Mouse (Mus musculus) cerebellum, adult (tissue): ENCODE results near the gene Spin1.
"Not testable (repeated sequence)": the region's sequence is repeated elsewhere in the genome, so short reads cannot be mapped to it uniquely, and the experiment has no call there.

Experiments used
- ATAC-seq: cut with Nextera tagmentation; 2 replicates; pipeline ENCODE4 v1.9.2; 2017; ENCODE audit warnings: mild to moderate bottlenecking, moderate library complexity, mixed read lengths; ENCODE audit not compliant: insufficient number of reproducible peaks, low FRiP score, low TSS enrichment

Spin1 gene

GRCm38 (mm10) chr13:51094323-51095195, 6.1 kb upstream of the Spin1 start:
- ATAC-seq = no peak

GRCm38 (mm10) chr13:51095196-51095715, 5.4 kb upstream of the Spin1 start:
- ATAC-seq = no peak

- ATAC-seq = no peak
Observed at GRCm38 (mm10) chr13:51096644-51097043, 4.0 kb upstream of the Spin1 start.

- ATAC-seq = peak; percentile 37
Observed at GRCm38 (mm10) chr13:51099560-51100232, 984 bp upstream of the Spin1 start.

- no peak; the same call in 1 of the 2 replicates for ATAC-seq
Observed at GRCm38 (mm10) chr13:51101016-51101776, 516 bp downstream of the Spin1 start.

DNA sequence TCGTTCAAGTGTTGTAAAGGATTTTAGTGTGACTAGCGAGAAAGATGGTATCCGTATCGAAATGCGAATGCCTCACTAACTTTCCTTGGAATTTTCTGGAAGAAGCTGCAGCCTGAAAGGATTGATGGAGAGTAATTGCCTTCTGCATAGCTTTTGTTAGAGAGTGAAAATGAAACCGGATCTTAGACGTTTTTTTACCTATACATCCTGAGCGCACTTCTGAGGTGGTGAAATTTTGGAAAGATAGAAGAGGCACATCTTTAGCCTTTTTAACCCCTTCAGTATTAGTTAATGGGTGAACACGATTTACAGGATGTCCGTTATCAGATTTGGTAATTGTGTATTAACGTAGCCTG, 1.1 kb downstream of the Spin1 start:
- ATAC-seq = no peak

DNA sequence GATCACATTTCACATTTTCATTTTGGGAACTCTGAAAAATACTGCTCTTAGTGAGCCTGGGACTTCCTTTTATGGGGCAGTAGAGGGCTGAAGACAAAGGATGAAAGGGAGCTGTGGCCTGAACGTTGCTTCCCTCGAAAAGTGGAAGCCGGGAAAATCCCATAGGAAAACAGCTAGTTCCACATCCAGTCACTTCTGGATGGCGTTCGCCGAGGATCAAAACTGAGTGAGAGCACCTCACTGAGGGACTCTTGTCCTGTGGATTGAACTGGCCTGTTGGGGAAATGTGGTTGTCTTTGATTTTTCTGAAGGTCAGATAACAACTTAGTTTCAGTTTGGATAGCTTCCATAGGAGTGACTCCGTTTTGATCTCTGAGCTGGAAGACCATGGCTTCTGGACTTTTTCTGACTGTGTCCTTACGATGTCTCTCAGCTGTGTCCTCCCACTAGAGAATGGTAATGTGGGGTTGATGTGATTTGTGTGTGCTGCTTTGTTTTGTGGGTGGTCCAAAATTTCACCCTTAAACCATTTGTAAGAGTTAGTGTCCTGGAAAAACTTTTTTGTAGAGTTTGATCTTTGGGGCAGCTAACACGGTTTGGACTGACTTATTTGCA, 2.5 kb downstream of the Spin1 start:
- ATAC-seq = no peak

- ATAC-seq = no peak
Observed at GRCm38 (mm10) chr13:51103861-51104650, 3.4 kb downstream of the Spin1 start.

- ATAC-seq = no peak
Observed at GRCm38 (mm10) chr13:51105861-51106655, 5.4 kb downstream of the Spin1 start.

- ATAC-seq = no peak
Observed at GRCm38 (mm10) chr13:51106816-51107215, 6.1 kb downstream of the Spin1 start.

GRCm38 (mm10) chr13:51109517-51109916, 8.8 kb downstream of the Spin1 start:
- no peak for ATAC-seq

- ATAC-seq = not testable (repeated sequence)
Observed at GRCm38 (mm10) chr13:51114398-51114797, 13.7 kb downstream of the Spin1 start.

DNA sequence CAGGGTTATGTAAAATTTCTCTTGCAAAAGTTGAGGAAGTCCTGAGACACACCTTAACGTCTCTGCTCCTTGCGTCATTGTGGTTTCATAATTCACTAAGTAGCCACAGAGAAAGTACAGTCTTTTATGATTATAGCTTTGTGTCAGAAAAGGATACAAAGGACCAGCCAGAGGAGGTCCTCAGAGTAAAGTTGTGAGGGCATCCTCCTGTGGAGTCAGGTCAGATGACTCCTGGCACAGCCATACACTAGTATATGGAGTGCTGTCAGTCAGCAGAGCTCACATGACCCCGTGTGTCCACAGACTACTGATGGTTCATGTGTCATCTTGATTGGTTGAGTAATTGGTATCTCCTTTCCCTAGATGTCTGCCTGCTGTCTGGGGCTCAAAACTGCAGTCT, 15.1 kb downstream of the Spin1 start:
- ATAC-seq = no peak

DNA sequence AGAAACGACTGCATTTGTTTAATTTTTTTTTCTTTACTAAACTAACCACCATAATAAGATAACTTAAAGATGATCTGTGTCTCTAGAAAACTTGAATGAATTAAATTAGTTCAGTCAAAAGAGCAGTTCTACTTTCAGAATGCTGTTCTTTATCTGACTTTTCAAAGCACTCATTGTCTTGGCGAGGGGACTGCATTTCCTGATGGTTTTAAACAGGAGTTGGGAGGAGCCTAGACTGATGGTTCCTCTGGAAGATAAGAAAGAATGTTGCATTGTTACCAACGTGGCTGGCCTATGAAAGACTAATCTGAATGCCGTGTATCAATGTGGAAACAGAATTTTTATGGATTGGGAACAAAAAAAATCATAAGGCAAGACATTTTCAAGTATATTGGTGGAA, 20.1 kb downstream of the Spin1 start:
- no peak for ATAC-seq

DNA sequence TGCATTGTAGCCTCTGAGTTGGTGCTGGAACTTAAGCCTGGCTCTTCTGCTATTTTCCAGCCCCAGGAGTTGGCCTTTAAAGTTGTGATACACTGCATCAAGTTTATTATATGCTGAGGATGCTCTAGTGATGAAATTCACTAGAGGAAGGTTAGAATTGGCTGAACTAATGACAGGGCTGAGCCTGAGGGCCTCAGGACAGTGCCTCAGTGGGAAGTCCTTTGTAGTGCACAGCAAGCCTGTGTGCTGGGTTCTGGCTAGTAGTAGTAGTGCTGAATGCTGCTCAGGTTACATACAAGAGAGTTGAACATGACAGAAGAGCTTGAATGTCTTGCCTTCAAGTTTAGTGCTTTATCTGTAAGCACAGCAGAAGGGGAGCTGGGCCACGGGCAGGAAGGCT, 21.3 kb downstream of the Spin1 start:
- ATAC-seq = no peak

- ATAC-seq = no peak
Observed at GRCm38 (mm10) chr13:51122771-51123170, 22.1 kb downstream of the Spin1 start.

- ATAC-seq = no peak
Observed at GRCm38 (mm10) chr13:51125357-51125756, 24.7 kb downstream of the Spin1 start.

DNA sequence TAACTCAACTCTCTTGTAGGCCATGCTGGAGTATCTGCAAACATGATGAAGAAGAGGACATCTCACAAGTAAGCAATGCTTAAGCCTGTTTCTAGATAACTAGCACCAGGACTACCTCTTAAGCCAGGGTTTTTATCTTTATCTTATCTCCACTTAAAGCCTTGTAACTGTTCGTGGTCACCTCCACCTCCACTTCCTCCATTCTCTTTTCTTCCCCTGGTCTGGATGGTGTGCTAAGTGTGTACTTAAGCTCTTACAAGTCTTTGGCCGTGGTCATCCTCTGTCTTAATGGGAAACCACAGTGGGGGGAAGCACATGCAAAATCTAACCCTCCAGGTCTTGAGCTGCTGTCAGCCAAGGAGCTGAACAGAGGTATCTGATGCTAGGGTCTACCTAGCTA, 27.2 kb downstream of the Spin1 start:
- ATAC-seq = no peak

DNA sequence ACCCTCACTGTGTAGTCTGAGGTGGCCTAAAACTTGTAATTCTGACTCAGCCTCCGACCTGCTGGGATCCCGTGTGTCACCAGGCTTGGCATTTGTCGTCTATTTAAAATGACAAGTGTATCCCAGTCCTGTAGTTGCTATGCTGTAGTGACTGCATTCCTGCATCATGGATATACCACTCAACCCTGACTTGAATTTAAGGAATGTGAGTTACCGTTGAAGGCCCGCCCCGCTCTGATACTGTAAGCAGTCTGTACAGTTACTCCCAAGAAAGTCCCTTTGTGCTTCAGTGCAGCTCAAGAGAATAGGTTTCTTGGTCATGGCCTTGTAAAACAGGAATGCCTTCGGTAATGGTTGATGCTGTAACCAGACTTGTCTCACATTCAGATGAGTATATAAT, 27.7 kb downstream of the Spin1 start:
- ATAC-seq = no peak
